Mouse (Mus musculus): ENCODE measurements at regions not wholly inside any gene's neighbourhood (a gene's known extent, or its start where the extent isn't known, plus 50 kb on each side); places are given as distances from the start of the nearest gene placed in this dataset.

DNA sequence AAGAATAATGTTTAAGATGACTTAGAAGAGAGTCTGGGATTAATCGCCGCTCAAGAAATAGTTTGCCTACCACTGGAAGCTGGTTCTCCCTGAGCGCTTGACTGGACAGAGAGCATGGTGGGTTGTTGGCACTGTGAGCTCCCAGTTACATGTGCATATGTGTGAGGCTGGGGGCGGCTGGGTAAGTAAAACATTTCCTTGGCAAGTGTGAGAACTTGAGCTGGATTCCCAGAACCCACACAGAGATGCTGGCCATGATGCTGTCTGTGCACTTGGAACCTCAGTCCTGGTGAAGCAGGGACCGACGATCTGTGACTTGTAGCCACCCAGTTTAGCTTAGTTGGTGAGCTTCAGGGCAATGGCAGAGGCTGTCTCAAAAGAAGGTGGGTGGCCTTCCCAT, 90.5 kb downstream of the Dact1 start:
- Histone ChIP-seq H3K4me1 (ENCODE audit: insufficient read depth, low read depth, low read length) (no peaks in the 10 kb centered on the region), H3K27me3 (ENCODE audit: insufficient read depth, low read length) (no peaks in the 10 kb centered on the region), H3K36me3 (replicated peaks) (no peaks in the 10 kb centered on the region), H3K9me3 (replicated peaks) (no peaks in the 10 kb centered on the region), H3K4me3 (ENCODE audit: low read depth, low read length) (no peak overlapping the region)
- no peak for TF ChIP-seq GATA2 (IDR thresholded peaks at IDR 0.05; ENCODE audit: borderline replicate concordance, low read depth, low read length)
- no peak for TF ChIP-seq GATA1 (IDR thresholded peaks at IDR 0.05; ENCODE audit: borderline replicate concordance, low read length)
- no peak for TF ChIP-seq TAL1 (conservative IDR thresholded peaks at IDR 0.05; ENCODE audit: low read depth, low read length)
- TF ChIP-seq CTCF (IDR thresholded peaks at IDR 0.05; ENCODE audit: low read depth, low read length), result no peak
- no peak for TF ChIP-seq POLR2AphosphoS5 (IDR thresholded peaks at IDR 0.05; ENCODE audit: insufficient replicate concordance, low read depth, low read length)
- DNase-seq (ENCODE audit: low spot score), result no peak
- ATAC-seq (ENCODE audit: extremely low read depth, insufficient number of reproducible peaks, low FRiP score, poor library complexity, severe bottlenecking), result no peak

DNA sequence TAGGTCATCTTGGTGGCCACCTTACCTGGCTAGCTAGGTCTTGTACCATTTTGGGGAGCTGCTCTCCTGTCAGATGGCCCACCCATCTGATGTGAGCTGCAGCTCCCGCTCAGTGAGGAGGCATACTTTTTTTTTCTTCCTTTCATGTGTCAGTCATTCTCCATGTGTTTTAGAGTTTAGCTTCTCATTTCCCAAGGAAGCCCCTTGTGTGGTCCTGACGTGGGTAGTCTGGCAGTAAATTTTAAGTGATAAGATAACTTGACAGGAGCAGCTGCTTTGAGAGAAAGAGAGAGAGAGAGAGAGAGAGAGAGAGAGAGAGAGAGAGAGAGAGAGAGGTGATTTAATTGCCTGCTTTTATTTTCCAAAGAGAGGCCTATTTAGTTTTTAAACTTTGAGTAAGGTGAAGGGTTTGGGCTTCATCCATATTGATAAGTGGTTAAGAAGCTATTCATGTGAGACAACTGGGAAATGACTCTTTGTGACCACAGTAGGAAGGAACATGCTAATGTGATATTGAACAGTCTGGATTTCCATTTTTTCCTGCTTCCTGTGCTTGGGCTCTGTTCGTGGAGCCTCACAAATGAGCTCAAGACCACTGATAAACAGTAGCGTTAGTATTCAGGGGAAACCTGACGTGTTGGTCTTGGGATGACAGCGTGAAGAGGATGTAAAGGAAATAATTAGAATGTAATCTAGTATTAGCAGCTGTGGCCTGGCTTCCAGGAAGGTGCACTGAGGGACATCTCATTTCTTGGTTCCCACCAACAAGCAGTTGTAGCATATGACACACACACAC, 92.1 kb downstream of the Dact1 start:
- H3K4me1 ChIP-seq (ENCODE audit: insufficient read depth, low read depth, low read length), result no peaks in the 10 kb centered on the region
- H3K4me3 ChIP-seq (ENCODE audit: low read depth, low read length), result no peak overlapping the region
- DNase-seq (ENCODE audit: low spot score), result no peak
- H3K36me3 ChIP-seq (replicated peaks), result no peaks in the 10 kb centered on the region
- TF ChIP-seq GATA2 (IDR thresholded peaks at IDR 0.05; ENCODE audit: borderline replicate concordance, low read depth, low read length), result no peak
- TF ChIP-seq GATA1 (IDR thresholded peaks at IDR 0.05; ENCODE audit: borderline replicate concordance, low read length), result no peak
- TF ChIP-seq POLR2AphosphoS5 (IDR thresholded peaks at IDR 0.05; ENCODE audit: insufficient replicate concordance, low read depth, low read length), result no peak
- no peak for TF ChIP-seq TAL1 (conservative IDR thresholded peaks at IDR 0.05; ENCODE audit: low read depth, low read length)
- no peak for TF ChIP-seq CTCF (IDR thresholded peaks at IDR 0.05; ENCODE audit: low read depth, low read length)
- H3K9me3 ChIP-seq (replicated peaks), result no peaks in the 10 kb centered on the region
- no peak for ATAC-seq (ENCODE audit: extremely low read depth, insufficient number of reproducible peaks, low FRiP score, poor library complexity, severe bottlenecking)
- H3K27me3 ChIP-seq (ENCODE audit: insufficient read depth, low read length), result no peaks in the 10 kb centered on the region

DNA sequence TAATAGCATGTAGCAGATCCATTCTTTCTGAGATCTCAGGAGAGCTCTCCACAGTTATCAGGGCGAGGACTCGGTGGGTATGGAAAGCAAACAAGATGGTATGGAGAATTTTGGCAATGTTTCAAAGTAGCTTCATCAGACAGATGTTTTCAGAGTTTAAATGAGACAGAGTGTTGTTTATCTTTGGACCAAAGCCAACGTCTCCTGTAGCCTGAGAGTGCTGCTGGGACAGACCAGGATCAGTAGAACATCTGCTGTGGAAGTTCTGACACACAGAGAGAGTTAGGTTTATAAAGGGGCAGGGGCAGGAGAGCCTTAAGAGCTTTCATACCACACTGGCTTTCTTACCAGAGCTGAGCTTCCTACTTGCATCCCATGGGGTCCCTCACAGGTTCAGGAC, 97.6 kb downstream of the Dact1 start:
- H3K4me3 ChIP-seq (ENCODE audit: low read depth, low read length), result no peak overlapping the region
- DNase-seq (ENCODE audit: low spot score) (no peak), ATAC-seq (ENCODE audit: extremely low read depth, insufficient number of reproducible peaks, low FRiP score, poor library complexity, severe bottlenecking) (no peak)
- H3K27me3 ChIP-seq (ENCODE audit: insufficient read depth, low read length), result 0 out of 2 replicates have a peak, but pooled peaks cover under 1% of the 10 kb centered on the region
- no peaks in the 10 kb centered on the region for H3K9me3 ChIP-seq (replicated peaks)
- no peak for TF ChIP-seq POLR2AphosphoS5 (IDR thresholded peaks at IDR 0.05; ENCODE audit: insufficient replicate concordance, low read depth, low read length)
- TF ChIP-seq GATA2 (IDR thresholded peaks at IDR 0.05; ENCODE audit: borderline replicate concordance, low read depth, low read length), result no peak
- TF ChIP-seq TAL1 (conservative IDR thresholded peaks at IDR 0.05; ENCODE audit: low read depth, low read length), result no peak
- no peak for TF ChIP-seq GATA1 (IDR thresholded peaks at IDR 0.05; ENCODE audit: borderline replicate concordance, low read length)
- TF ChIP-seq CTCF (IDR thresholded peaks at IDR 0.05; ENCODE audit: low read depth, low read length), result no peak
- H3K36me3 ChIP-seq (replicated peaks), result no peaks in the 10 kb centered on the region
- H3K4me1 ChIP-seq (ENCODE audit: insufficient read depth, low read depth, low read length), result no peaks in the 10 kb centered on the region

DNA sequence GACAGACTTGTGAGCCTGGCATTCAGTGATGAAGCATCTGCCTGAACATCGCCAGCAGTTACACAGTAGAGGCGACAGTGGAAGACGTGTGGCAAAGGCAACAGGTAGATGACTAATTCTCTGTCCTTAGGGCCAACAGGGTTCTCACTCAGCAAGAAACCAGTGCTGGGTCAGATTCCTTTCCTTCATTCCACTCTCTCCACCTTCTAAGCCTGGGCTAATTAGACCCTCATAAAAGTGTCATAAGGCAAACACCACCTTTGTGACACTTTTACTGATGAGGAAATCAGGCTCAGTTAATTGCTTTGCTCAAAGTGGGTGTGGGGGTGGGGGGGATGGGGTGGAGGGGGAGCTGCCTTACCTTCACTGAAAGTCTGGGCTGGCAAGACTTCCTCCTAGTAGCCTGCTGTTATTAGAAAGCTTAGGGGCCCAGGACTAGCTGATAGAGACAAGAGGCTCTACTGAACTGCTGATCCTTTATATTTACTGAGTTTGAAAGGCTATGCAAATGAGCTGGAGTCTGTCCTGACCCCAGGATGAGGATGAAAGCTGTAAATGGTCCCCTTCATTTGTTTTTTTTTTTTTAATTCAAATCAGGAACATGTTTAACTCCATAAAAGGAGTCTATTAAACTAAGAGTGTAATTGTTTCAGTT, 98.8 kb downstream of the Dact1 start:
- H3K27me3 ChIP-seq (ENCODE audit: insufficient read depth, low read length), result 0 out of 2 replicates have a peak, but pooled peaks cover 4% of the 10 kb centered on the region
- no peak for TF ChIP-seq CTCF (IDR thresholded peaks at IDR 0.05; ENCODE audit: low read depth, low read length)
- no peak for TF ChIP-seq GATA2 (IDR thresholded peaks at IDR 0.05; ENCODE audit: borderline replicate concordance, low read depth, low read length)
- no peak for TF ChIP-seq GATA1 (IDR thresholded peaks at IDR 0.05; ENCODE audit: borderline replicate concordance, low read length)
- TF ChIP-seq TAL1 (conservative IDR thresholded peaks at IDR 0.05; ENCODE audit: low read depth, low read length), result no peak
- TF ChIP-seq POLR2AphosphoS5 (IDR thresholded peaks at IDR 0.05; ENCODE audit: insufficient replicate concordance, low read depth, low read length), result no peak
- no peaks in the 10 kb centered on the region for H3K9me3 ChIP-seq (replicated peaks)
- no peak for DNase-seq (ENCODE audit: low spot score)
- H3K4me1 ChIP-seq (ENCODE audit: insufficient read depth, low read depth, low read length), result no peaks in the 10 kb centered on the region
- ATAC-seq (ENCODE audit: extremely low read depth, insufficient number of reproducible peaks, low FRiP score, poor library complexity, severe bottlenecking), result no peak
- H3K36me3 ChIP-seq (replicated peaks), result no peaks in the 10 kb centered on the region
- H3K4me3 ChIP-seq (ENCODE audit: low read depth, low read length), result no peak overlapping the region

DNA sequence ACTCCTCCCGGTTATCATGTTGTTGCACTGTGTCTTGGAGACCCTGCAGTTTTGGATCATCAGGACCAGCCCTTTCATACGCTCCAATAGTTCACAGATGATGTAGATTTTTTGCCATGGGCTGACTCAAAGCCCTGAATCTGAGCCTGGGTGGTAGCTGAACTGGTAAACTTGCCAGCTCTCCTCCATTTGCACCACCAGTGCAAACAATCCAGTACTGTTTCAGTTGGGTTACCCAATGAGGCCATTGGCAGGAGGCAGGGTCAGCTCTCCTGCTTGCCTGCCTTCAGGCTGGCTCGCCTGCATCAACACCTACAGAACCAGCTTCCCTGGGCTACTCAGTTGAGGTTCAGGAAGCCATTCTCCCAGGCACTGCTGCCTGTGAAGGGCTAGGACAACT, 102.6 kb downstream of the Dact1 start:
- Histone ChIP-seq H3K4me3 (ENCODE audit: low read depth, low read length) (no peak overlapping the region), H3K9me3 (replicated peaks) (no peaks in the 10 kb centered on the region), H3K4me1 (ENCODE audit: insufficient read depth, low read depth, low read length) (no peaks in the 10 kb centered on the region), H3K36me3 (replicated peaks) (no peaks in the 10 kb centered on the region), H3K27me3 (ENCODE audit: insufficient read depth, low read length) (0 out of 2 replicates have a peak, but pooled peaks cover 4% of the 10 kb centered on the region)
- TF ChIP-seq GATA1 (IDR thresholded peaks at IDR 0.05; ENCODE audit: borderline replicate concordance, low read length) (no peak), CTCF (IDR thresholded peaks at IDR 0.05; ENCODE audit: low read depth, low read length) (no peak), TAL1 (conservative IDR thresholded peaks at IDR 0.05; ENCODE audit: low read depth, low read length) (no peak), GATA2 (IDR thresholded peaks at IDR 0.05; ENCODE audit: borderline replicate concordance, low read depth, low read length) (no peak), POLR2AphosphoS5 (IDR thresholded peaks at IDR 0.05; ENCODE audit: insufficient replicate concordance, low read depth, low read length) (no peak)
- ATAC-seq (ENCODE audit: extremely low read depth, insufficient number of reproducible peaks, low FRiP score, poor library complexity, severe bottlenecking) (no peak), DNase-seq (ENCODE audit: low spot score) (no peak)

DNA sequence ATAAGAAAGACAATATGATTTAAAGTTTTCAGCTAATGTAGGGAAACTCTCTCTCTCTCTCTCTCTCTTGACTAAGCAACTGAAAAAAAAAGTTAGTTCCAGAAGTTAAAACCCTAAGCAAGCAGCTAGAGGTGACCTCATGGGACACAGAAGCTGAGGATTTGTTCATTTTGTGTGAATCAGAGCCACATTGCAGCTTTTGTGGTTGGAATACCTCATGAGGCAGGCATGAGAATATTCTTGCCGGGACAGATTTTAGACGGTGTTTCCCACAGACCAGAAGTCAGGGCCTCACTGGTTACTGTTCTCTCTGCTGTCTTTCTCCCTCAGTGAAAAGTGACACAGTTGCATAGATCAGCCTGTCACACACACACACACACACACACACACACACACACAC, 107.3 kb downstream of the Dact1 start:
- Histone ChIP-seq H3K27me3 (ENCODE audit: insufficient read depth, low read length) (0 out of 2 replicates have a peak, but pooled peaks cover 4% of the 10 kb centered on the region), H3K4me3 (ENCODE audit: low read depth, low read length) (no peak overlapping the region), H3K9me3 (replicated peaks) (no peaks in the 10 kb centered on the region), H3K36me3 (replicated peaks) (no peaks in the 10 kb centered on the region), H3K4me1 (ENCODE audit: insufficient read depth, low read depth, low read length) (no peaks in the 10 kb centered on the region)
- no peak for DNase-seq (ENCODE audit: low spot score)
- ATAC-seq (ENCODE audit: extremely low read depth, insufficient number of reproducible peaks, low FRiP score, poor library complexity, severe bottlenecking), result no peak
- TF ChIP-seq CTCF (IDR thresholded peaks at IDR 0.05; ENCODE audit: low read depth, low read length), result no peak
- TF ChIP-seq TAL1 (conservative IDR thresholded peaks at IDR 0.05; ENCODE audit: low read depth, low read length), result no peak
- no peak for TF ChIP-seq GATA1 (IDR thresholded peaks at IDR 0.05; ENCODE audit: borderline replicate concordance, low read length)
- TF ChIP-seq GATA2 (IDR thresholded peaks at IDR 0.05; ENCODE audit: borderline replicate concordance, low read depth, low read length), result no peak
- TF ChIP-seq POLR2AphosphoS5 (IDR thresholded peaks at IDR 0.05; ENCODE audit: insufficient replicate concordance, low read depth, low read length), result no peak
